Mouse (Mus musculus) midbrain, embryonic 14.5 days (tissue): Measurements from ENCODE around the gene Senp6. TPM values are rescaled to one million over a fixed set of nuclear protein-coding genes. Genes with fewer than 3 reads are reported as not detected.

Source experiments
- ATAC-seq: fragments of 200-750 bp; cut with Nextera tagmentation; 2 replicates; pipeline ENCODE4 v1.8.0; 2017; ENCODE audit warnings: moderate number of reproducible peaks, moderate library complexity; ENCODE audit not compliant: low FRiP score, low TSS enrichment
- DNase-seq: peaks from one replicate; pipeline ENCODE4 v3.0.0-alpha.2; 2015
- H3K27ac ChIP-seq: fragments of 300-500 bp; sonication (generic); replicated peaks from 2 replicates; pipeline ENCODE4 v1.5.1; 2014; ENCODE audit warnings: mild to moderate bottlenecking, low read depth, low read length, moderate library complexity
- H3K27me3 ChIP-seq: fragments of 300-500 bp; sonication (generic); 2 replicates; pipeline ENCODE4 v1.6.1; 2014; ENCODE audit warnings: low read length, control low read depth, mixed read lengths; ENCODE audit not compliant: control insufficient read depth, insufficient read depth
- H3K36me3 ChIP-seq: fragments of 300-500 bp; sonication (generic); 2 replicates; pipeline ENCODE4 v1.6.1; 2014; ENCODE audit warnings: low read length, control low read depth; ENCODE audit not compliant: control insufficient read depth, insufficient read depth
- H3K4me1 ChIP-seq: fragments of 300-500 bp; sonication (generic); 2 replicates; pipeline ENCODE4 v1.6.1; 2014; ENCODE audit warnings: mild to moderate bottlenecking, antibody characterized with exemption, low read length, control low read depth; ENCODE audit not compliant: control insufficient read depth, insufficient read depth
- H3K4me2 ChIP-seq: fragments of 300-500 bp; sonication (generic); 2 replicates; pipeline ENCODE4 v1.6.1; 2014; ENCODE audit warnings: mild to moderate bottlenecking, low read length, moderate library complexity
- H3K4me3 ChIP-seq: fragments of 300-500 bp; sonication (generic); replicated peaks from 2 replicates; pipeline ENCODE4 v1.5.1; 2014; ENCODE audit warnings: low read depth, low read length
- H3K9ac ChIP-seq: fragments of 300-500 bp; sonication (generic); replicated peaks from 2 replicates; pipeline ENCODE4 v1.6.1; 2014; ENCODE audit warnings: mild to moderate bottlenecking, low read length, moderate library complexity
- H3K9me3 ChIP-seq: fragments of 300-500 bp; sonication (generic); 2 replicates; pipeline ENCODE4 v1.6.1; 2016; ENCODE audit warnings: low read length, control low read depth, mixed read lengths; ENCODE audit not compliant: control insufficient read depth
- WGBS: fragments of 180-500 bp; shearing (Covaris S2); extraction: QIAGEN DNeasy Blood & Tissue Kit; methylation state at CpG from one replicate; pipeline ENCODE4 v1.1.7; 2014; 5-methylcytosine and 5-hydroxymethylcytosine counted together
- polyA plus RNA-seq: library from polyadenylated mRNA; unstranded; fragments of >200 nt; fragmentation: Nextera tagmentation; extraction: Ambion mirVana; gene quantifications from 2 replicates; pipeline ENCODE4 v1.2.1, GENCODE M21; 2014

Gene Senp6
- polyA plus RNA-seq, 1 experiment from 2014 or later = 73.4 TPM

DNA sequence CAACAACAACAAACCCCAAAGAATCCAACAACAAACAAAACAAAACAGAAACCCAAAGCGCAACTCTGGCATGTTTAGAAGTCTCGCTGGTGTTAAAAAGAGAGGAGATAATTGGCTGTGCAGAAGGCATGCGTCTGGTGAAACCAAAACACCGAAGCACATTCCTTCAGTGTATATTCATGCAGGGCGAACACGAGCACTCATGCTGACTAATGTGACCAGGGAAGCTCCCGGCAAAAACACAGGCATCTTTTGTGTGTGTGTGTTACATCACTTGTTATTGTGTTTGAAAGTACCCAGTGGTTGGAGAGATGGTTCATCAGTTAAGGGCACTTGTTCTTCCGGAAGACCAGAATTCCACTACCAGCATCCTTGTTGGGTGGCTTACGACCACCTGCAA lies 102.8 kb downstream of the Senp6 start:
- Histone ChIP-seq H3K27me3 (no peaks in the 10 kb centered on the region), H3K36me3 (no peaks in the 10 kb centered on the region), H3K4me3 (no peak overlapping the region), H3K27ac (no peak overlapping the region), H3K4me2 (no peak overlapping the region), H3K9me3 (no peaks in the 10 kb centered on the region), H3K4me1 (peaks cover 4% of the 10 kb centered on the region; the same call in 1 of the 2 replicates), H3K9ac (no peak overlapping the region)
- WGBS = 93% methylated on average over 9 of the region's 9 CpGs
- ATAC-seq (no peak), DNase-seq (no peak)

DNA sequence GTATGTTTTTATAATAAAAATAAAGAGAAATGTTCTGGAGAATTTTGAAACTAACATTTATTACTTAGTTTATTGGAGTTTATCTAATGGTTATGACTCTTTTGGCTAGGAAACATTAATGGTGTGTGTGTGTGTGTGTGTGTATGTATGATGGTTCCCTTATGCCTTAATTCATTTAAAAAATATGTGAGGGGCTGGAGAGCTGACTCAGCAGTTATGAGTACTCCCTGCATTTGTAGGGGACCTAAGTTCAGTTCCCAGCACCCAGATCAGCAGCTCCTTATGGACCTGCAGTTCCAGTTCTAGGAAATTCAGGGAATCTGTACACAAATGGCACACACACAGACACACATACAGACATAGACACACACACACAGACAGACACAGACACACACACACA lies 104.5 kb downstream of the Senp6 start:
- Histone ChIP-seq H3K9ac (no peak overlapping the region), H3K27ac (no peak overlapping the region), H3K4me3 (no peak overlapping the region), H3K27me3 (no peaks in the 10 kb centered on the region), H3K9me3 (no peaks in the 10 kb centered on the region), H3K4me1 (peaks cover 4% of the 10 kb centered on the region; the same call in 1 of the 2 replicates), H3K36me3 (no peaks in the 10 kb centered on the region), H3K4me2 (no peak overlapping the region)
- no peak for ATAC-seq
- DNase-seq = no peak

DNA sequence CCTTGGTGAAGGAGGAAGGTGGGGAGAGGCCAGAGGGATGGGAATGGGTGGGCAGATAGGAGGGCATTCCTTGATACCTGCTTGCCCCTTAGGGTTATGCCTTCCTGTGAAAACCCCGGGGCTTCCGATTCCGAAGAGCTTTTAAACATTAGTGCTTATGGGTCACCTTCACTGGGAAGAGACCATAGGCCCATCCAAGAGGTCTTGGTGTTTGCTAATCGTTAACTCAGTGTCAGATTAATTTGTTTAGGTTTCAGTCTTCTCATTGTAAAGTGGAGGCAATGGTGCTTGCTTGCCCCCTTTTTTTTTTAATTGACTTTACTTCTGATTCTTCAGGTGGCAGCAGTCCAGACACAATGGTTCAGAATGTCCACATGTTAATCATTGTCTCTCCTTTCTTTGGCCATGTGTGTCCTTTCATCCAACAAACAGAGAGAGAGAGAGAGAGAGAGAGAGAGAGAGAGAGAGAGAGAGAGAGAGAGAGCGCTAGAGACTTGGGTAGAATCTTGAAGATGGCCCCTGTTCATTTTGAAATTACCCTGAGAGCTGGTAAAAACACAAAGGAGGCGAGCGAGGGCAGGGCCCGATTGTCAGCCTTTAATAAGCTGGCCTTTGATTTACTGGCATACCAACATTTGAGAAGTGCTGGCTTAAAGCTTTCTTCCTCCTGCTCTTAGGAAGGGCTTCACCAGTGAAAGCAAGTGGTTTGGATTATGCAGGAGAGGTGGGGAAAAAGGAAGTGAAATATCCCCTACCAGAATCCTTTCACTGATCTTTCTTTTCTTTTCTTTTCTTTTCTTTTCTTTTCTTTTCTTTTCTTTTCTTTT lies 105.9 kb downstream of the Senp6 start:
- no peak for ATAC-seq
- Histone ChIP-seq H3K36me3 (no peaks in the 10 kb centered on the region), H3K27ac (no peak overlapping the region), H3K9me3 (no peaks in the 10 kb centered on the region), H3K4me1 (peaks cover 4% of the 10 kb centered on the region; the same call in 1 of the 2 replicates), H3K4me3 (no peak overlapping the region), H3K4me2 (no peak overlapping the region), H3K9ac (no peak overlapping the region), H3K27me3 (no peaks in the 10 kb centered on the region)
- DNase-seq = no peak
- 67% methylated on average over 8 of the region's 8 CpGs for WGBS

DNA sequence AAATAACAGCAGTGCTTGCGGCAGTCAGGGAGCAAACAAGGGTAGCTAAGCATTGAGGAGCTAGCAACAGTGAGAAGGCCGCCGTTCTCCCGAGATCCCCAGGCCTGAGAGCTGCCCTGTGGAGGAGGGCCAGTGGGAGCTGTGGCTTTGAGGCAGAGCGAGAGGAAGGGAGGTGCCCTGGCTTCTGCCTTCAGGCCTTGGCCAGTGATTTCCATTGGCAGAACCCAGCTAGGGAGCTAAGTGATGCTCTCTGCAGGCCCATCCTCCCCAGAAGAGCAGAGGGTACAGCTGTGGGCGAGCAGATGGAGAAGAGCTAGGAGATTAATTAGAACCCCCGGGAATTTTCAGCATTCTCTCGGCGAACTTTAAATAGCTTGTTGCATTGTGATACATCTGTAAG lies 106.9 kb downstream of the Senp6 start:
- Histone ChIP-seq H3K4me1 (peaks cover 4% of the 10 kb centered on the region; the same call in 1 of the 2 replicates), H3K9me3 (no peaks in the 10 kb centered on the region), H3K9ac (no peak overlapping the region), H3K36me3 (no peaks in the 10 kb centered on the region), H3K4me2 (no peak overlapping the region), H3K4me3 (no peak overlapping the region), H3K27ac (no peak overlapping the region; the same call in 1 of the 2 replicates), H3K27me3 (no peaks in the 10 kb centered on the region)
- peak; percentile 67; the same call in 1 of the 2 replicates for ATAC-seq
- DNase-seq = peak; percentile 55
- 19% methylated on average over 9 of the region's 9 CpGs for WGBS

DNA sequence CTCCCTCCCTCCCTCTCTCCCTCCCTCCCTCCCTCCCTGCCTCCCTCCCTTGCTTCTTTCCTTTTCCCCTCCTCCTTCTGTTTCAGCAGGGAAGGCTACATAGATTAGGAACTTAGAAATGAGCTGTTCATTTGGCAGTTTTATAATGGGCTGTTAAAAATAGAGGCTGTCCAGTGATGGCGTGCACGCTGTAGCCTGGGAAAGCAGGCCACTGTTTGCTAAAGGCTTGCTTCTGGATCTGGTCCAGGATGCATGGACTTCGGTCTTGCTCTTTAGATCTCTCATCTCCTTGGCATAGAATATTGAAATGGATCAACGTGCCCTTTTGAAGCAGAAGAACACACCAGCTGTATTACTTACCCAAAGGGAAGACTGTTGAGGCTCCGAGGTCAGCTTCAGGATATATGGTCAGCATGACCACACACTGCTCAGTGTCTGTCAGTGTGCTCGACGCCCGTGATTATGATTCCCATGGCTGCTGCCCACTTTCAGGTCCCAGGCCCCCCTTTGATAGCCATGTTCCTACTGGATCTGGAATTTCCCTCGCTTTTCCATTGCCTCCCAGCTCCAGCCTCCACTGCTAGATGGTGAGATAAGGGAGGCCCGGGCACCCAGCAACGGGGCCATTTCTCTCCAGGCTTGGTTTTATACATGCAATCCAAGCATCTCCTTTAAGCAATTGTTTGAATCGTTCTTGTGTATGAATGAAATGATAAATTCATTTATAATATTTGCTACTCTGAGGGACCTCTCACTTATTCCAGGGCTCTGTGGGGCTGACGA lies 110.2 kb downstream of the Senp6 start:
- Histone ChIP-seq H3K36me3 (no peaks in the 10 kb centered on the region), H3K4me1 (peaks cover 4% of the 10 kb centered on the region; the same call in 1 of the 2 replicates), H3K4me3 (no peak overlapping the region), H3K9me3 (no peaks in the 10 kb centered on the region), H3K4me2 (no peak overlapping the region), H3K27ac (no peak overlapping the region), H3K9ac (no peak overlapping the region), H3K27me3 (no peaks in the 10 kb centered on the region)
- WGBS = 87% methylated on average over 13 of the region's 13 CpGs
- DNase-seq (no peak), ATAC-seq (no peak)

DNA sequence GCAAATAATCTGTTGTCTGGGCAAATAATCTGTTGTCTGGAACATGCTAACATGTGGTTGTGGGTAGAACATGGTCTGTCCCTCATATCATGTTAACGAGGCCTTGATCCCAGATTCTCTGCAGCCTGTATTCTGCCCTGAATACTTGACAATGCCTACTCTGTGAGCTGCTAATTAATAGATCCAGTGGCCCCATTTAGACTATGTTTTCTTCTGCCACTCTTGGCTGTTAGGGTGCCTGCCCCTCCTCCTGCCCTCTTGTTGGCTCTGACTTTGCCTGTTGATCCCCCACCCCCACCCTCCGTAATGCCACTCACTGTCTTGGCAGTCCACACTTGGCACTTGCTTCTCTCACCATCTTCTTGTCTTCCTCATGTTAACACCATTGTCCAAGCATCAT lies 112.0 kb downstream of the Senp6 start:
- no peak for ATAC-seq
- no peak for DNase-seq
- Histone ChIP-seq H3K4me3 (no peak overlapping the region), H3K36me3 (no peaks in the 10 kb centered on the region), H3K27me3 (no peaks in the 10 kb centered on the region), H3K9ac (no peak overlapping the region), H3K4me2 (no peak overlapping the region), H3K4me1 (peaks cover 1% of the 10 kb centered on the region; the same call in 1 of the 2 replicates), H3K9me3 (no peaks in the 10 kb centered on the region), H3K27ac (no peak overlapping the region)
- WGBS = 81% methylated on average over 2 of the region's 2 CpGs

DNA sequence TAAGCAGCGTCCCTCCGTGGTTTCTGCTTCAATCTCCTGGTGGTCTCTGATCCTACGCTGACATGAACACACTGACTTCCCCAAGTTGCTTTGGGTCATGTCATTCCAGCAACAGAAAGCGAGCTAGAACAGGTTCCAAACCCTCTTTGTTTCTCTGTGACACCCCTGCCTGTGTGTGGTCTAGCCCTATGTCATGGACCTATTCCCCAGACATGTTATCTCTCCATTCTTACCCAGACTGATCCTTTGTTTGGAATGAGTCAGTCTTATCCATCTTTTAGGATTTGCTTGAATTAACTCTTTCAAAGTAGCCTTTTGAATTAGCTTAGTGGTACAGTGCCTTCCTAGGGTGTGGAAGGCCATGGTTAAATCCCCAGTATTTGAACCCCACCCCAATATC lies 113.0 kb downstream of the Senp6 start:
- 76% methylated on average over 4 of the region's 4 CpGs for WGBS
- no peak for DNase-seq
- Histone ChIP-seq H3K9ac (no peak overlapping the region), H3K27ac (no peak overlapping the region), H3K4me2 (no peak overlapping the region), H3K27me3 (no peaks in the 10 kb centered on the region), H3K36me3 (no peaks in the 10 kb centered on the region), H3K9me3 (no peaks in the 10 kb centered on the region), H3K4me1 (no peaks in the 10 kb centered on the region), H3K4me3 (no peak overlapping the region)
- ATAC-seq = no peak

DNA sequence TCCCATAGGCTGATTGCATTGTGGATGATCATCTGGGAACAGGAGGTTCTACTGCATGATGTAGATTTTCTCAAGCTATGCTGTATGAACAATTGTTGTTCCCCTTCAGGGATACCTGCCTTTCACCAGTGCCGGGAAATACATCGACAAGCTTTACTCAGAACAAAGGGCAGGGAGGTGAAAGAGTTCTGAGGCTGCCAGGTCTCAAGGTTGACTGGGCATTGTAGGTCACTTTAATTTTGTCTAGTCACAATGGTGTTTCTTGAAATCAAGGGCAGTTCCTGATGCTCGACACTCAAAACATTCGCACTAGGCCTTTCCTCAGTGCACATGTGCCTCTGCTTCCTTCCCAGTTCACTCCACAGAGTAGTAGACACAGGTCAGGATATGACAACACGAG lies 114.1 kb downstream of the Senp6 start:
- ATAC-seq (no peak), DNase-seq (no peak)
- H3K4me3 ChIP-seq = no peak overlapping the region
- H3K9me3 ChIP-seq = no peaks in the 10 kb centered on the region
- no peak overlapping the region for H3K4me2 ChIP-seq
- no peaks in the 10 kb centered on the region for H3K4me1 ChIP-seq
- no peak overlapping the region for H3K27ac ChIP-seq
- no peaks in the 10 kb centered on the region for H3K27me3 ChIP-seq
- H3K36me3 ChIP-seq = no peaks in the 10 kb centered on the region
- H3K9ac ChIP-seq = no peak overlapping the region
- 84% methylated on average over 5 of the region's 5 CpGs for WGBS
